Mouse (Mus musculus): ENCODE measurements at regions not wholly inside any gene's neighbourhood (a gene's known extent, or its start where the extent isn't known, plus 50 kb on each side); places are given as distances from the start of the nearest gene placed in this dataset.

DNA sequence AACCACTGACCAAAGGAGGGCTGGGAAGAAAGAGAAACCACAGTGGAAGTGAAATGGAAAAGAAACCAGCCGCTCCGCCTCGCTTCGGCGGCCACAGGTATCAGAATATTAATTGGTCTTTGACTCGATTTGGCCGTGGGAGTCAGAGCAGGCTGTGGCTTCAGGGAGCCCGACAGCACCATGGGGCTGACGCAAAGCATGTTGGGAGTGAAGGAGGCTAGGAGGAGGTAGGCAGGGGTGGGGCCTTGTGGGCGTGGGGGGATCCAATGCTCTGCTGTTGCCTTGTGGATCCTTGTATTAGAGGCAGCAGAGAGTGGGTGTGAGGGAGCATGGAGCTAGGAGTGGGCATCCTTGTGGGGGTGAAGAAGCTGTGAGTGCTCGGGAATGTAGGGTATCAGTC is 69.0 kb upstream of the Runx3 start:
- TF ChIP-seq CTCF (IDR thresholded peaks at IDR 0.05; ENCODE audit: control insufficient read depth, insufficient read depth, low read length): no peak
- TF ChIP-seq POLR2A (IDR thresholded peaks at IDR 0.05; ENCODE audit: borderline replicate concordance, control insufficient read depth, low read depth, low read length): no peak
- 51% methylated on average over 11 of the region's 11 CpGs for WGBS
- no peak overlapping the region for H3K4me3 ChIP-seq (replicated peaks; ENCODE audit: control insufficient read depth, low read depth, low read length)
- H3K27ac ChIP-seq (ENCODE audit: control insufficient read depth, insufficient read depth, low read depth, low read length, poor library complexity): no peak overlapping the region
- peaks cover 6% of the 10 kb centered on the region for H3K4me1 ChIP-seq (ENCODE audit: control insufficient read depth, insufficient read depth, low read length)

DNA sequence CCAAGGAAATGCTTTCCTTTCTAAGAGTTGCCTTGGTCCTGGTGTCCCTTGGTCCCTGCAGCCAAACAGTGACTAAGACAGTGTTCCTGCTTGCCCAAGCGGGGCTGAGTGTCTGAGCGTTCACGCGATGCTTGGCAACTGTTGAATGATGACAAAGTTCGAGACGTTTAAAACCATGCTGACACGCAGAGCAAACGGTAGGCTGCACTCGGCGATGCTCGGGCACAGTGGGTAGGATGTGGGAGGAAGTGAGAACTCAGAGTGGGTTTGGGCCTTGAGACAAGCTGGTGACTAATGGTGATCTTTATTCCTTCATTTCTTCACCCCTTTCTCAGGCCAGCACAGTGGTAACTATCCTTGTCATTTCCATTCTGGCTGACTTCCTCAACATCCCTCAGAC is 66.9 kb upstream of the Runx3 start:
- no peak for TF ChIP-seq CTCF (IDR thresholded peaks at IDR 0.05; ENCODE audit: control insufficient read depth, insufficient read depth, low read length)
- no peak for TF ChIP-seq POLR2A (IDR thresholded peaks at IDR 0.05; ENCODE audit: borderline replicate concordance, control insufficient read depth, low read depth, low read length)
- 19% methylated on average over 11 of the region's 11 CpGs for WGBS
- peaks cover 6% of the 10 kb centered on the region for H3K4me1 ChIP-seq (ENCODE audit: control insufficient read depth, insufficient read depth, low read length)
- H3K4me3 ChIP-seq (replicated peaks; ENCODE audit: control insufficient read depth, low read depth, low read length): no peak overlapping the region
- no peak overlapping the region for H3K27ac ChIP-seq (ENCODE audit: control insufficient read depth, insufficient read depth, low read depth, low read length, poor library complexity)

GRCm38 (mm10) chr4:135054353-135054752 is 66.1 kb upstream of the Runx3 start:
- Histone ChIP-seq H3K4me3 (replicated peaks; ENCODE audit: control insufficient read depth, low read depth, low read length) (no peak overlapping the region), H3K4me1 (ENCODE audit: control insufficient read depth, insufficient read depth, low read length) (peaks cover 6% of the 10 kb centered on the region), H3K27ac (ENCODE audit: control insufficient read depth, insufficient read depth, low read depth, low read length, poor library complexity) (peak overlapping the region; percentile 43)
- no peak for TF ChIP-seq POLR2A (IDR thresholded peaks at IDR 0.05; ENCODE audit: borderline replicate concordance, control insufficient read depth, low read depth, low read length)
- TF ChIP-seq CTCF (IDR thresholded peaks at IDR 0.05; ENCODE audit: control insufficient read depth, insufficient read depth, low read length): no peak
- WGBS: 10% methylated on average over 10 of the region's 10 CpGs

- no peak overlapping the region for H3K4me3 ChIP-seq (replicated peaks; ENCODE audit: control insufficient read depth, low read depth, low read length)
- no peak overlapping the region for H3K27ac ChIP-seq (ENCODE audit: control insufficient read depth, insufficient read depth, low read depth, low read length, poor library complexity)
- 81% methylated on average over 7 of the region's 7 CpGs for WGBS
- peaks cover 6% of the 10 kb centered on the region for H3K4me1 ChIP-seq (ENCODE audit: control insufficient read depth, insufficient read depth, low read length)
- TF ChIP-seq CTCF (IDR thresholded peaks at IDR 0.05; ENCODE audit: control insufficient read depth, insufficient read depth, low read length) (no peak), POLR2A (IDR thresholded peaks at IDR 0.05; ENCODE audit: borderline replicate concordance, control insufficient read depth, low read depth, low read length) (no peak)
These were observed 64.1 kb upstream of the Runx3 start for GRCm38 (mm10) chr4:135056371-135056770.

DNA sequence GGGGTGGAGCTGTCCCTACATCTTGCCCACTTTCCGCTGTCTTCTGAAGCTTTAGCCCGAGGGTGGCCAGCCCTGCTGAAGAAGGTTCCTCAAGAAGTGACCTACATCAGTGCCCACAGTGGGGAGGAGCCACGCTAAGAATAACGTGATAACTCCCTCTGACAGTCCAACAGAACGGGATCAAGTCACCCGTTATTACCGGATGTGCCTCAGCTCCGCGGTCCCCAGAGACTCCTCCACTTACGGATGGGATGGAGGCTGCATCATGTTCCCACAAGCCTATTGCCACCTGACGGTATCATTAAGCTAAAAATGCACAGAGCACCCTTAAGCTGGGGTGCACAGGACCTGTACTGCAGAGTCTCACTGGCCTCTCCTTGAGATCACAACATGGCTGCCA is 63.2 kb upstream of the Runx3 start:
- WGBS: 77% methylated on average over 11 of the region's 11 CpGs

DNA sequence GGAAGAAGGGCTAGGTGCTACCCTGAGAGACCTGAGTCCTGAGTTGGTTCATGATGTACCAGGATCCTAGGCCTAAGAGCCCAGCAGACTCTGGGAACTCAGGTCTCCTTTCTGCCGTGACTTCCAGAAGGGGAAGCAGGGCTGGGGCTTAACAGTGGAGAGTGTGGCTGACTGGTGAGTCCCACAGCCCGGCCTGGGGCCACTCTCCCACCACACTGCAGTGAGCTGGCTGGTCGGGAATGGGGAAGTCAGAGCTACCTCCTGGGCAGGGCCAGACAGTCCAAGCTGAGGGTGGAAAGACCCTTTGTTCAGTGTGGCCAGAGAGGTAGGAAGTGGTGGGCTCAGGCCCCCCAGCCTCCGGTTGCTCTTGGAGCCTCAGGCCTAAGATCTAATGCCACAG is 61.6 kb upstream of the Runx3 start:
- TF ChIP-seq POLR2A (IDR thresholded peaks at IDR 0.05; ENCODE audit: borderline replicate concordance, control insufficient read depth, low read depth, low read length) (no peak), CTCF (IDR thresholded peaks at IDR 0.05; ENCODE audit: control insufficient read depth, insufficient read depth, low read length) (no peak)
- H3K4me1 ChIP-seq (ENCODE audit: control insufficient read depth, insufficient read depth, low read length): peaks cover 6% of the 10 kb centered on the region
- H3K4me3 ChIP-seq (replicated peaks; ENCODE audit: control insufficient read depth, low read depth, low read length): no peak overlapping the region
- H3K27ac ChIP-seq (ENCODE audit: control insufficient read depth, insufficient read depth, low read depth, low read length, poor library complexity): no peak overlapping the region
- 18% methylated on average over 4 of the region's 4 CpGs for WGBS

More for the DNA sequence above, 63.2 kb upstream of the Runx3 start:
- TF ChIP-seq CTCF (IDR thresholded peaks at IDR 0.05; ENCODE audit: control insufficient read depth, insufficient read depth, low read length) (no peak), POLR2A (IDR thresholded peaks at IDR 0.05; ENCODE audit: borderline replicate concordance, control insufficient read depth, low read depth, low read length) (no peak)
- no peak overlapping the region for H3K27ac ChIP-seq (ENCODE audit: control insufficient read depth, insufficient read depth, low read depth, low read length, poor library complexity)
- H3K4me3 ChIP-seq (replicated peaks; ENCODE audit: control insufficient read depth, low read depth, low read length): no peak overlapping the region
- peaks cover 6% of the 10 kb centered on the region for H3K4me1 ChIP-seq (ENCODE audit: control insufficient read depth, insufficient read depth, low read length)

GRCm38 (mm10) chr4:135061030-135061743 is 59.3 kb upstream of the Runx3 start:
- no peak for TF ChIP-seq POLR2A (IDR thresholded peaks at IDR 0.05; ENCODE audit: borderline replicate concordance, control insufficient read depth, low read depth, low read length)
- Histone ChIP-seq H3K4me1 (ENCODE audit: control insufficient read depth, insufficient read depth, low read length) (no peaks in the 10 kb centered on the region), H3K4me3 (replicated peaks; ENCODE audit: control insufficient read depth, low read depth, low read length) (no peak overlapping the region), H3K27ac (ENCODE audit: control insufficient read depth, insufficient read depth, low read depth, low read length, poor library complexity) (no peak overlapping the region)
- WGBS: 47% methylated on average over 4 of the region's 4 CpGs

DNA sequence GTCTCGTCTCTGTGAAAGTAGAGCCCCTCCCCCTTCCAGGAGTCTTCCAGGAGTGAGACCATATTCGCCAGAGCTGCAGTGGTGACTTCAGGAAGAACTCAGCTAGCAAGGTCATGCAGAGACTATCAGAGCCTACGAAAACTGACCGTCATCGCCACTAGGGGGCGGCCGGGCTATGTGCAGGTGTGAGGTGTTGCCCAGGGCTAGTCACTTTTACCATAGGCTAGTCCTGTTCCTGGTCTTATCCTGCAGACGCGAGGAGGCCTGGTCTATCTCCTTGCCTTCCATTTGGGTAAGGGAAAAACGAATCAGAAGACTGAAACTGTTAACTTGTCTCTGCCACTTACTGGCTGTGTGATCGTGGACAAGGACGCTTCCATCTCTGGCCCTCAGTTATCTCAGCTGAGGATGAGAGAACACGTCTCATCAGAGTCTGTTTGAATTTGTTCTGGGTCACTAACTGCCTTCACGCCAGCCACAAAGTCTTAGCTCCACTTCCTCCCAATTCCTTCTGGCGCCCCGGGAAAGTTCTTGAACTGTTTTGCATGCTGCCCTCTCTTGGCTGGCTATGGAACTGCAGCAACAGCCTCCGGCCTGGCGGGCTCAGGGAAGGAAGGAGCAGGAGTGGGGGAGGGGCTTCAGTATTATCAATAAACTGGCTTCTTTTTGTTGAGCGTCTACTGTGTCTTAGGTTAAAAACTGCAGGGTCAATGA is 53.5 kb upstream of the Runx3 start:
- H3K4me3 ChIP-seq (replicated peaks; ENCODE audit: control insufficient read depth, low read depth, low read length): peak overlapping the region; percentile 38
- WGBS: 4% methylated on average over 19 of the region's 19 CpGs
- peak; percentile 91 for TF ChIP-seq CTCF (IDR thresholded peaks at IDR 0.05; ENCODE audit: control insufficient read depth, insufficient read depth, low read length)
- no peak for TF ChIP-seq POLR2A (IDR thresholded peaks at IDR 0.05; ENCODE audit: borderline replicate concordance, control insufficient read depth, low read depth, low read length)
- 0 out of 2 replicates have a peak overlapping the region, but pooled peaks have one; percentile 14 for H3K27ac ChIP-seq (ENCODE audit: control insufficient read depth, insufficient read depth, low read depth, low read length, poor library complexity)
- H3K4me1 ChIP-seq (ENCODE audit: control insufficient read depth, insufficient read depth, low read length): peaks cover 1% of the 10 kb centered on the region; the same call in 1 of the 2 replicates
